Mouse (Mus musculus): ENCODE data around the gene Sptssa.

Sptssa gene

GRCm38 (mm10) chr12:54655292-54656038 is 908 bp downstream of the Sptssa start:
- DNase-seq (ENCODE audit: low read depth, low spot score) = peak; percentile 66

GRCm38 (mm10) chr12:54654741-54655140 is 1.6 kb downstream of the Sptssa start:
- DNase-seq (ENCODE audit: low read depth, low spot score) = peak; percentile 63

DNA sequence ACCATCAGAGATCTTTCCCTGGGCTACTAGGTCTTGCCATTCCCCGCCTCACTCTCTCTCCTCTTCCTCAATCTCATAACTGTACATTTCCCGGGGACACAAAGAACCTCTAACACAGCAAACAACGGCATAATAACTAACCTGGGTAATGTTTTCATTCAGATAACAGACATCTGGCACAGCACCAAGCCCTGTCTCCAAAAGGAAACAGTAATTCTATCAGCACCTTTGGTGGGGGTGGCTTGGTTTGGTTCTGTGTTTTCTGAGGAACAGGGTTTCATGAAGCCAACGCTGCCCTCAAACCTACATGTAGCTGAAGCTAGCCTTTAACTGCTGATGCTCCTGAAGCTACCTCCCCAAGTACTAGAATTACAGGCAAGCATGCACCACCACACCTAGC is 2.2 kb downstream of the Sptssa start:
- DNase-seq (ENCODE audit: low read depth, low spot score) = no peak

DNA sequence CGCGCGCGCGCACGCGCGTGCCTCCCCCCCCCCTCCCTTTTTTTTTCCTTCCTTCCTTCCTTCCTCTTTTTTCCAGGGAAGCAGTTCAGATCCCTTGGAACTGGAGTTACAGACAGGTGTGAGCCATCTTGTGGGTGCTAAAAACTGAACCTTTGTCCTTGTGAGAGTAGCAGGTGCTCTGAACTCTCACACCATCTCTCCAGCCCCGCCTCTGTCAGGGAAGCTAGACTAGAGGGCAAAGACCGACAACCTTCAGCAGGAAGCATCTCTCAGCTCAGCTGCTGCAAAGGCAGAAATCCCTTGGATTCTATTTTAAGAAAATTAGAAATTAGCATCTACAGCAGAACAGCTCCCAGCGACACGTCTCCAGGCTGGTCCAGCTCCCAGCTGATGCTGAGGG is 4.0 kb downstream of the Sptssa start:
- DNase-seq (ENCODE audit: low read depth, low spot score) = no peak

DNA sequence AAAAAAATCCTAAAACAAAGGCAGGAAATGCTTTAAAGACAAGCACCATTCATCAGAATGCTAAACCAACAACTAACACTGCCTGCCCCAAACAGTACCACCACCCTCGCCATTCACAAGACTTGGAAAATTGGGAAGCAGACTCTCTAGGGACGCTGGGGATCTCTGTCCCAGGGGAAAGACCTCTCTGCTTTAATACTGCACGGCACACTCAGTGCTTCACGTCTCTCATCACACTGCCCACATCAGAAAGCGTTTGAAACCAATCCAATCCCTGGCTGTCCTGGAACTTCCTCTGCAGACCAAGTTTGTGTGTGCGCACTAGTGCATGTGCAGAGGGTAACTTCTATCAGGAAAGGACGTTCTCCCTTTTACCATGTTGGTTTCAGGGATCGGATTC is 4.6 kb downstream of the Sptssa start:
- no peak for DNase-seq (ENCODE audit: low read depth, low spot score)

GRCm38 (mm10) chr12:54651158-54651557 is 5.2 kb downstream of the Sptssa start:
- no peak for DNase-seq (ENCODE audit: low read depth, low spot score)

GRCm38 (mm10) chr12:54644947-54645346 is 11.4 kb downstream of the Sptssa start:
- peak; percentile 30 for DNase-seq (ENCODE audit: low read depth, low spot score)

- no peak for DNase-seq (ENCODE audit: low read depth, low spot score)
Observed at GRCm38 (mm10) chr12:54643320-54643892, 13.0 kb downstream of the Sptssa start.

GRCm38 (mm10) chr12:54641374-54641773 is 15.0 kb downstream of the Sptssa start:
- DNase-seq (ENCODE audit: low read depth, low spot score) = no peak

DNA sequence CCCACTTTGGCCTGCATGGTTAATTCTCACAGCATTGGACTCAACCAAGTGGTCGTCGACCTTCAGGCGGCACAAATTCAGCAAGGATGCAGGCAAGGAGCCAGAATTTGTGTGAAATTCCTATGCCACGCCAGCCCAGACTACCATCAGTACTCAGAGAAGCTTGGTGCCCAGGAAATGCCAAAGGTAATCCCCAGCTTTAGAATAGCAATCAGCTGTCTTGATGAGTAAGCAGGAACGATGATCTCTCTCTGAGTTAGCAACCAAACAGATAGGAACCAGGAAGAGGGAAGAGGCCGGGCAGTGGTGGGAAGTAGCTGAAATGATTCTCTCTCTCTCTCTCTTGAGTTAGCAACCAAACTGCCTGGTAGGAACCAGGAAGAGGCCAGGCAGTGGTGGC is 16.1 kb downstream of the Sptssa start:
- no peak for DNase-seq (ENCODE audit: low read depth, low spot score)

DNA sequence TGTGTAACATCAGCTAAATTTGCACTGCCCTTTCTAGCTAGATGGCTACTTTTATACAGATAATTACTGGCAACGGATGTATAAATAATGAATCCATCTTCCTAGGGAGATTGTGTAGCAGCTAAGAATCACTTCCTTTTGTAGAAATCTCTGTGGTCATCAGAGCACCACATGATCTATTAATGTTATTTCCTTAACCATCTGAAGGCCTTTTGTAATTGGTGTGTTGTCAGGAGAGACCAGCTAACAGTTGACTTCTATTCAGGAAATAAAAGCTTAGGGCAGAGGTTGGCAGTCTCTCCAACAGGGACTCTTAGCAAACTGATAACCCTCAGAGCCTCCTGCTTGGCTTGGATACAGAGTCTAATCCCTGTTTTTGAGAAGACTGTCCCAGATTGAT is 19.3 kb downstream of the Sptssa start:
- DNase-seq (ENCODE audit: low read depth, low spot score) = peak; percentile 51

- no peak for DNase-seq (ENCODE audit: low read depth, low spot score)
Observed at GRCm38 (mm10) chr12:54632141-54632540, 24.2 kb downstream of the Sptssa start.

GRCm38 (mm10) chr12:54621942-54622341 is 34.4 kb downstream of the Sptssa start:
- DNase-seq (ENCODE audit: low read depth, low spot score) = no peak

GRCm38 (mm10) chr12:54620042-54620705 is 36.2 kb downstream of the Sptssa start:
- no peak for DNase-seq (ENCODE audit: low read depth, low spot score)

DNA sequence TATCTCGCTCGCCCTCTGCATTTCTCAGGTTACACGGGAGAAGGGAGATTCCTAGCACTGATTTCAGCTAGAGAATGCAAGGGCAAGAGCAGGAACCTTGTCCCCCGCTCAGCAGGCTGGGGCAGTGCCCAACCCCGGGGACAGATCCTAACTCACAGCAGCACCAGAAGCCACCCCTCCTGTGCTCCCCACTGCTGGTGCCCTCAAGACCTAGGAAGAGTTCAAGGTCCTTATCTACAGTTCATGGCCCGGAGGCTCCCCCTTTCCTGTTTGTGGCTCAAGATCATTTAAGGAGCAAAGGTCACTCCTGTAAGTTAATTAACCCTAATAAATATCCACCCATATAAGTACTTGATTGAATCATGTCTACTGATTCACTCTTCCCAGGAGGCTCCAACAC is 47.4 kb downstream of the Sptssa start:
- no peak for DNase-seq (ENCODE audit: low read depth, low spot score)

- DNase-seq (ENCODE audit: low read depth, low spot score) = no peak
Observed at GRCm38 (mm10) chr12:54605203-54605602, 51.2 kb downstream of the Sptssa start.

DNA sequence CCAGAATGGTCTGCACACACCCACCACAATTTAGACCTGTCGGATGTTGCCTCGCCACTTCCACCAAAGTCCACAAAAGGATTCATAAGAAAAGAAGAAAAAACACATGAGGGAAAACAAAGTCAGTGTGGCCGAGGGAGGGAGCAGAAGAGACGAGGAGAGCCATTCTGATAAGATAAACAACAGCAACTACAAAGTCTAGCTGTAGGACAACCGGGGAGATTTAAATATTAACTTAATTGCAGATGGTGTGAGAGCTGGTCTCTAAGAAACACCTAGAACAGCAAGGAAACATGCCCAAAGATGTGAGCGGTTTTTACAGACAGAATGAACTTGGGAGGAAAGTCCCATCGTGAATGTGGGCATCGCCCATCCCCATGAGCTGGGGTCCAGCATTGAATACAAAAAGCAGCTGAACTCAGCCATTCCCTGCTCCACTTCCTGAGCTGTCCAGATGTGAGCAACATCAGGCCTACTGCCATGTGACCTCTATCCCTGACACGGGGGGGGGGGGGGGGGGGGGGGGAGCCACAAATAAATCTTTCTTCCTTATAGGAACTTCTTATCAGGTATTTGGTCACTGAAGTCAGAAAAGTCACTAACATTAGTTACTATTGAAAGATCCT is 52.7 kb downstream of the Sptssa start:
- DNase-seq (ENCODE audit: low read depth, low spot score) = no peak

DNA sequence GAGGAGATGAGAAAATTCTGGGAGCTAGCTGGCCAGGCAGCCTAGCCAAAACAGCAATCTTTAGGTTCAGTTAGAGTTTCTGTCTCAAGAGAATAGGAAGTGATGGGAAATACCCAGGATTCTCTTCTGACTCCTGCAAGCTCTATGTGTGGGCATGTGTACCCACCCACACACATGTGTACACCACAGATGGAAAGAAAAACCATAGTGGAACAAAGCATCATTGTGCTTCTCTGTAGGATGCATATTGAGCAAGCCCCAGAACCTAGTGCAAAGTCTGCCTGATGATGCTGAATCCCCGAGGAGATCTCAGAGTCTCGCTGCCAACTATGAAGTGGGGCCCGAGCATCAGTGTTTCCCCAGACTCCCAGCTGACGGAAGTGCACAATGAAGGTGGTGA is 55.9 kb downstream of the Sptssa start:
- DNase-seq (ENCODE audit: low read depth, low spot score) = no peak

DNA sequence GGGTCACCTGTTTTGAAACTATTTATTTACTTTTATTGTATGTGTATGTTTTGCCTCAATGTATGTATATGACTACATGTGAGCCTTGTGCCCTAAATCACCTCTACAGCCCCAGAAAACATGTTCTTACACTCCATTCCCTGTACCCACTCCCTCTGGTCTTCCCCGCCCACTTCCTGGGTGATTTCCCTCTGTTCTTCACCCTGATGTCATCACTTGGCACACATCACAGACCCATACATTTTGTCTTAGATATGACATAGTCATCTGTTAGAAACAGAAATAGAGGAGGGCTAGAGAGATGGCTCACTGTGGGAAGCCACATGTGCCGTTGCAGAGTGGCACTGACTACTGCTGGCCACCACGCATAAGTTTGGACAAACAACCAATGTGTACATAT is 58.0 kb downstream of the Sptssa start:
- no peak for DNase-seq (ENCODE audit: low read depth, low spot score)

DNA sequence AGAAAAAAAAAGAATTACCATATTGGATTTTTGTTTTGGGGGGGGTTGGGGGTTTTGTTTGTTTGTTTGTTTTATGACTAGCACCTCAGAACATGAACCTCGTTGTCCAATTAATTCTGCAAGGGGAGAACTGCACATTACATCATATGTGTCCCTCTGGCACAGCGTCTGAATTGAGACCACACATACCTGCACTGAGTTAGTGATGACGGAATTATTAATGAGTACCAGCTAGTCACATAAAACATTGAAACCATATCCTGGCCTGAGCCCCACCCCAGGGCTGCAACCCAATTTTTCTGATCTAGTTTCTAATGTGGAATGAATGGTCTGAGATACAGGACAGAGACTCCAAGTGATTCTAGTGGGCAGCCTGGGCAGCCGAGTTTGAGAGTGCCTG is 59.7 kb downstream of the Sptssa start:
- DNase-seq (ENCODE audit: low read depth, low spot score) = no peak

Data from A20 (cell line).